Mouse (Mus musculus) liver, adult 2 months (tissue): ENCODE data around the gene 4930404N11Rik.

Experiments
- CTCF ChIP-seq: fragments of 200-500 bp; IDR thresholded peaks from 2 replicates; pipeline ENCODE4 v1.5.1; 2011; ENCODE audit warnings: low read depth, low read length, control low read depth
- POLR2A ChIP-seq: fragments of 200-500 bp; IDR thresholded peaks from 2 replicates; pipeline ENCODE4 v1.6.1; 2011; ENCODE audit warnings: low read length, control low read depth; ENCODE audit not compliant: insufficient read depth; ENCODE audit errors: extremely low read depth

DNA sequence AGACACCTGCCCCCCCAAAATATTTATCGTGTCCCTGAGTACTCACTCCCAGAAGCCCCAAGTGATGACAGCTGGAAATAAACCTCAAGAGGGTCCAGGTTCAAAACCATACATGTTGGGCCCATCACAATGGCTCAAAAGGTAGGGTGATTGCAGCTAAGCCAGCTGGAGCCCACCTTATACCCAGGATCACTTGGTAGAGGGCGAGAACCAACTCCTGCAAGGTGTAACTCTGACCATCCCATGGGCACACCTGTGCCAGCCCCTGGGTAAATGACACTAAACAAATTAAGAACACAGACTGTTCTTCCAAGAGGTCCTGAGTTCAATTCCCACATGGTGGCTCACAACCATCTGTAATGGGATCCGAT is 13.6 kb upstream of the 4930404N11Rik start:
- TF ChIP-seq CTCF, result no peak
- no peak for TF ChIP-seq POLR2A
